Mouse (Mus musculus) ES-E14 (cell line): ENCODE data around the gene Efemp2.

Experiments
- CHD2 ChIP-seq: IDR thresholded peaks from 2 replicates; pipeline ENCODE4 v1.6.1; 2014; ENCODE audit warnings: mild to moderate bottlenecking, low read depth, low read length, inconsistent platforms
- MAFK ChIP-seq: IDR thresholded peaks from 2 replicates; pipeline ENCODE4 v1.6.1; 2014; ENCODE audit warnings: mild to moderate bottlenecking, low read depth, low read length, inconsistent platforms; ENCODE audit not compliant: insufficient read depth

- TF ChIP-seq MAFK = no peak
- no peak for TF ChIP-seq CHD2
Measured at GRCm38 (mm10) chr19:5500330-5500875, 26.6 kb downstream of the Efemp2 start.
